11 mouse cellular contexts compared by ENCODE assay signal in genomic region chr13:29232681-29233080, GRCm38 (mm10).
DNase-seq lines count a peak whose midpoint lies in the region; ATAC-seq and TF ChIP-seq lines count a peak whose summit lies in the region.
"Had no signal": no experiment of that assay in that cellular context is flagged by ENCODE, and none has a peak within 500 bp of the region (broad histone marks: within the 10 kb centered on the region; RNA-seq: fewer than 3 reads in every experiment).

No protein-coding gene starts in this region.

- ATAC-seq in erythroid progenitor cell, adult 5-6 weeks (replicated peaks; ENCODE audit: low FRiP score, poor library complexity, severe bottlenecking) = no peak

- intact Hi-C loops in left cerebral cortex, postnatal 4 days (cut with DNase I) = no loop called here
- intact Hi-C loops in left cerebral cortex, adult 2 months (cut with DNase I) = loop anchor here (10.0 kb wide), 1 partner anchor 218 kb away; no protein-coding TSS in a partner anchor

- H3K4me3 ChIP-seq in left cerebral cortex, adult 2 months = no peak overlapping the region
- H3K4me3 ChIP-seq: lung, embryonic 15.5 days had no signal

- no peak for TF ChIP-seq CTCF in left cerebral cortex, adult 2 months (IDR thresholded peaks at IDR 0.05)

- DNase-seq in adrenal gland, adult (ENCODE audit: inconsistent age in 2 of 2, low spot score in 1 of 2) = peak; percentile 31 to 70
- DNase-seq in adrenal gland, postnatal 4 days (ENCODE audit: low spot score in 2 of 2) = no peak
- peak; percentile 18 for DNase-seq in left cerebral cortex, postnatal 4 days
- no peak for DNase-seq in left cerebral cortex, adult 2 months (ENCODE audit: extremely low spot score in 1 of 2, low spot score in 2 of 2)
- peak; percentile 8 for DNase-seq in CD4-positive helper T cell, adult 2 months (ENCODE audit: low read depth, low spot score)
- peak; percentile 62 for DNase-seq in kidney, adult 9 months
- no peak for DNase-seq in frontal cortex, postnatal 36 days (ENCODE audit: low spot score in 2 of 2)
- DNase-seq: B cell, adult 2 months; cerebellum, adult 9-11 months had no signal

- H3K27ac ChIP-seq in left cerebral cortex, adult 2 months = no peak overlapping the region
- H3K27ac ChIP-seq: lung, embryonic 15.5 days had no signal

Comparison
In these comparisons a context has a peak if more than half of its experiments do, and no peak if none do; other contexts are left out.
1. DNase-seq: peak in adrenal gland, adult (2 of 2), left cerebral cortex, postnatal 4 days (single experiment), CD4-positive helper T cell, adult 2 months (single experiment) and kidney, adult 9 months (single experiment); none in adrenal gland, postnatal 4 days (0 of 2), left cerebral cortex, adult 2 months (0 of 2) and frontal cortex, postnatal 36 days (0 of 2).